Mouse (Mus musculus) thymus, adult 2 months (tissue): ENCODE results near the gene Thy1.

Experiments used
- CTCF ChIP-seq: fragments of 200-500 bp; IDR thresholded peaks from 2 replicates; pipeline ENCODE4 v1.5.1; 2012; ENCODE audit warnings: mild to moderate bottlenecking, control low read depth, low read length, moderate library complexity, borderline replicate concordance; ENCODE audit not compliant: control insufficient read depth, poor library complexity, insufficient read depth; ENCODE audit errors: extremely low read depth
- POLR2A ChIP-seq: fragments of 200-500 bp; IDR thresholded peaks from 2 replicates; pipeline ENCODE4 v1.6.1; 2012; ENCODE audit warnings: mild to moderate bottlenecking, low read length, control low read depth, moderate library complexity; ENCODE audit not compliant: control insufficient read depth, poor library complexity, insufficient read depth; ENCODE audit errors: extremely low read depth

- TF ChIP-seq POLR2A = no peak
- peak; percentile 96 for TF ChIP-seq CTCF
Observed at GRCm38 (mm10) chr9:44093612-44094503, 50.7 kb downstream of the Thy1 start.
